Mouse (Mus musculus): ENCODE measurements around the gene Atp1a3. TPM values are rescaled to one million over a fixed set of nuclear protein-coding genes. Genes with fewer than 3 reads are reported as not detected.

Atp1a3 gene
- total RNA-seq, 2 experiments from 2014 or later: 2,443 to 2,563 TPM

DNA sequence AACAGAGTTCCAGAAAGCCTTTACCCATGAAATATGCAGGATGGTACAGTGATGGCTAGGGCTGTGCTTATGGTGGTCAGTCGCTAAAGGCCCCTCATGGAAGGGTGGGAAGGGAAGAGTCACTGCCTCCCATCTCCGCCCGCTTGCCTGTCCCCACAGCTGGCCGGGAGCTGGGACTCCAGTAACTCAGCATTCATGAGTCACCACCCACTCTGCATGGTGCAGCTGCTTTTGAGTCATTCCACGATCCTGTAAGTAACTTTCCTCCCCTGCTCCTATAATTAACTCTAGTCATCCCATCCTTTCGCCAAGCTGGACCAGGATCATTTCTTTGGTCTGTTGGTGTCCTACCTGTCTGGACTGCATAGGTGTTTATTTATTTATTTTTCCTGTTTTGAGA lies 12.7 kb downstream of the Atp1a3 start:
- TF ChIP-seq CTCF (conservative IDR thresholded peaks at IDR 0.05): no peak
- no peak for DNase-seq (ENCODE audit: low spot score in 2 of 2)
- no peak overlapping the region; the same call in 1 of the 2 replicates for H3K27ac ChIP-seq
- H3K4me3 ChIP-seq: no peak overlapping the region

- DNase-seq (ENCODE audit: low spot score in 2 of 2): no peak
- no peak overlapping the region for H3K4me3 ChIP-seq
- no peak overlapping the region for H3K27ac ChIP-seq
- no peak for TF ChIP-seq CTCF (conservative IDR thresholded peaks at IDR 0.05)
Observed at GRCm38 (mm10) chr7:24990478-24990877, 15.3 kb downstream of the Atp1a3 start.

- DNase-seq (ENCODE audit: low spot score in 2 of 2): no peak
- H3K27ac ChIP-seq: no peak overlapping the region
- no peak for TF ChIP-seq CTCF (conservative IDR thresholded peaks at IDR 0.05)
- no peak overlapping the region for H3K4me3 ChIP-seq
Observed at GRCm38 (mm10) chr7:24987941-24988340, 17.8 kb downstream of the Atp1a3 start.

GRCm38 (mm10) chr7:24985799-24986198 lies 20.0 kb downstream of the Atp1a3 start:
- no peak overlapping the region for H3K4me3 ChIP-seq
- no peak overlapping the region for H3K27ac ChIP-seq
- no peak for DNase-seq (ENCODE audit: low spot score in 2 of 2)
- peak; percentile 75 for TF ChIP-seq CTCF (conservative IDR thresholded peaks at IDR 0.05)

- Histone ChIP-seq H3K4me3 (no peak overlapping the region), H3K27ac (no peak overlapping the region)
- no peak for DNase-seq (ENCODE audit: low spot score in 2 of 2)
- peak; percentile 67 for TF ChIP-seq CTCF (conservative IDR thresholded peaks at IDR 0.05)
Observed at GRCm38 (mm10) chr7:24984307-24984706, 21.5 kb downstream of the Atp1a3 start.

DNA sequence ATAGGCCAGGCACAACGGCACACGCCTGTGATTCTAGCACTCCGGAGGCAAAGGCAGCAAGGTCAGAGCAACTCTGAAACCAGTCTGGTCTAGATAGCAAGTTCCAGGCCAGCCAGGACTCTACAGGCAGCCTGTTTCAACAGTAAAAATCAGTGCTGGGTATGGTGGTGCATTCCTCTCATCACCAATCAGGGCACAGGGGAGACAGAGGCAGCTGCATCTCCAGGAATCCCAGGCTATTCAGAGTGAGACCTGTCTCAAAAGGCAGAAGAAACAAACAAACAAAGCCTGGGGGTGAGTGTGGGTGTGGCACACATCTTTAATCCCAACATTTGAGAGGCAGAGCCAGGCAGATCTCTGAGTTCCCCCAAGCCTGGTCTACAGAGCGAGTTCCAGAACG lies 22.4 kb downstream of the Atp1a3 start:
- no peak for TF ChIP-seq CTCF (conservative IDR thresholded peaks at IDR 0.05)
- no peak overlapping the region for H3K27ac ChIP-seq

GRCm38 (mm10) chr7:24980439-24980838 lies 25.3 kb downstream of the Atp1a3 start:
- no peak for TF ChIP-seq CTCF (conservative IDR thresholded peaks at IDR 0.05)
- no peak overlapping the region for H3K4me3 ChIP-seq
- peak overlapping the region; percentile 23; the same call in 1 of the 2 replicates for H3K27ac ChIP-seq
- no peak for DNase-seq (ENCODE audit: low spot score in 2 of 2)

More for the DNA sequence above, 22.4 kb downstream of the Atp1a3 start:
- no peak overlapping the region for H3K4me3 ChIP-seq
- DNase-seq (ENCODE audit: low spot score in 2 of 2): no peak

- Histone ChIP-seq H3K27ac (no peak overlapping the region), H3K4me3 (no peak overlapping the region)
- no peak for TF ChIP-seq CTCF (conservative IDR thresholded peaks at IDR 0.05)
- no peak for DNase-seq (ENCODE audit: low spot score in 2 of 2)
Observed at GRCm38 (mm10) chr7:24978781-24979180, 27.0 kb downstream of the Atp1a3 start.

DNA sequence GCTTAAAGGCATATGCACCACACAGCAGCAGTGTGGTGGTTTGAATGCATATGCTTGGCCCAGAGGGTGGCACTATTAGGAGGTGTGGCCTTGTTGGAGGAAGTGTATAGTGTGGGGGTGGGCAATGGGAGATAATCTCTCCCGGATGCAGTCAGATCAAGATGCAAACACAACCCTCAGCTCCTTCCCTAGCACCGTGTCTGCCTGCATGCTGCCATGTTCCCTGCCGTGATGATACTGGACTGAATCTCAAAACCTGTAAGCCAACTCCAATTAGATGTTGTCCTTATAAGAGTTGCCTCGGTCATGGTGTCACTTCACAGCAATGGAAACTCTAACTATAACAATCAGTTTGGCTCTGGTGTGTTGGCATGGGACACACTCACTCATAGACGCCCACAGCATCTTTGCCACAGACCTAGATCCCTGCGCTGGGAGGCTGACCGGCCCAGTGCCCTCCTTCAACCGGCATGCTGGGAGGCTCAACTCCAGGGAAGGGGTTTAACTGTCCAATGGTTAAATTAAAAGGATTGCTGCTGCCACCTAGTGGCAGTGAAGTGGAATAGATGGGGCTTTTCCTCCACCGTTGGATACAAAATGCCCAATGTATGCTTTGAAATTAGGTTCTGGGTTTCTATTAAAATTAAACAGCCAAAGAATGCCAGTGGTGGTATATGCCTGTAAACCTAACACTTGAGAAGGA lies 30.7 kb downstream of the Atp1a3 start:
- Histone ChIP-seq H3K4me3 (no peak overlapping the region), H3K27ac (no peak overlapping the region)
- TF ChIP-seq CTCF (conservative IDR thresholded peaks at IDR 0.05): peak; percentile 93
- DNase-seq (ENCODE audit: low spot score in 2 of 2): peak in 1 of 2 experiments; percentile 60

- no peak overlapping the region for H3K4me3 ChIP-seq
- H3K27ac ChIP-seq: no peak overlapping the region
- no peak for DNase-seq (ENCODE audit: low spot score in 2 of 2)
- TF ChIP-seq CTCF (conservative IDR thresholded peaks at IDR 0.05): no peak
Observed at GRCm38 (mm10) chr7:24973902-24974301, 31.9 kb downstream of the Atp1a3 start.

GRCm38 (mm10) chr7:24973208-24973607 lies 32.5 kb downstream of the Atp1a3 start:
- no peak for DNase-seq (ENCODE audit: low spot score in 2 of 2)
- H3K27ac ChIP-seq: no peak overlapping the region
- TF ChIP-seq CTCF (conservative IDR thresholded peaks at IDR 0.05): no peak
- H3K4me3 ChIP-seq: no peak overlapping the region

- H3K4me3 ChIP-seq: peak within 1 kb of the TSS; percentile 95
- TF ChIP-seq CTCF (conservative IDR thresholded peaks at IDR 0.05): peak; percentile 64
- H3K27ac ChIP-seq: peak within 1 kb of the TSS; percentile 96
- DNase-seq (ENCODE audit: low spot score in 2 of 2): peak; percentile 91 to 97
Observed at GRCm38 (mm10) chr7:24971972-24972893, 33.5 kb downstream of the Atp1a3 start, which contains the start of gene Rabac1. Rabac1 (minus strand) TSS chr7:24972754.

GRCm38 (mm10) chr7:24971261-24971971 lies 34.3 kb downstream of the Atp1a3 start:
- peak; percentile 71 for TF ChIP-seq CTCF (conservative IDR thresholded peaks at IDR 0.05)
- peak overlapping the region; percentile 96 for H3K27ac ChIP-seq
- no peak for DNase-seq (ENCODE audit: low spot score in 2 of 2)
- peak overlapping the region; percentile 95 for H3K4me3 ChIP-seq
